Mouse (Mus musculus): Measurements from ENCODE around the gene Cux1. TPM values are rescaled to one million over a fixed set of nuclear protein-coding genes. Genes with fewer than 3 reads are reported as not detected.

Gene Cux1
- total RNA-seq, 1 experiment from 2014 or later = 172 TPM

- ATAC-seq (replicated peaks in 1 of 2; ENCODE audit: insufficient read depth in 1 of 2, low FRiP score in 2 of 2, low TSS enrichment in 1 of 2, low read depth in 1 of 2, poor library complexity in 2 of 2, severe bottlenecking in 2 of 2) = no peak
These were observed 15.2 kb downstream of the Cux1 start for GRCm38 (mm10) chr5:136552093-136552492.

GRCm38 (mm10) chr5:136551571-136551970 lies 15.7 kb downstream of the Cux1 start:
- no peak for ATAC-seq (replicated peaks in 1 of 2; ENCODE audit: insufficient read depth in 1 of 2, low FRiP score in 2 of 2, low TSS enrichment in 1 of 2, low read depth in 1 of 2, poor library complexity in 2 of 2, severe bottlenecking in 2 of 2)

GRCm38 (mm10) chr5:136550726-136551125 lies 16.6 kb downstream of the Cux1 start:
- no peak for ATAC-seq (replicated peaks in 1 of 2; ENCODE audit: insufficient read depth in 1 of 2, low FRiP score in 2 of 2, low TSS enrichment in 1 of 2, low read depth in 1 of 2, poor library complexity in 2 of 2, severe bottlenecking in 2 of 2)

DNA sequence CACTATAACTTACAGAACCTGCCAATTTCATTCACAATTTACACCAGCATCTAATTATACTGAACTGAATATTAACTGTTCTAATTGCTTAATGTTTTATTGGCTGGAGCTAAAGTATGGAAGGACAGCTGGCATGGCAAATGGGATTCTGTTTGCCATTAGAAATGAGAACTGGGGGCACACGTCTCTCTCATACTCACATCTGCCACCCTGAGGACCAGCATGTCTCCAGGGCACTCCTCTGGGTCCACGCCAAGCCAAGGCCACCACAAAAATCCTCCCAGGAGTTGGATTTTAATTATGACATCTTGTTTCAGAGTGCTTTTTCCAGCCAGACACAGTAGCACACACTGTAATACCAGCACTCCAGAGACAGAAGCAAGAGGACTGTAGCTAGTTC lies 18.5 kb downstream of the Cux1 start:
- ATAC-seq (replicated peaks in 1 of 2; ENCODE audit: insufficient read depth in 1 of 2, low FRiP score in 2 of 2, low TSS enrichment in 1 of 2, low read depth in 1 of 2, poor library complexity in 2 of 2, severe bottlenecking in 2 of 2) = no peak

DNA sequence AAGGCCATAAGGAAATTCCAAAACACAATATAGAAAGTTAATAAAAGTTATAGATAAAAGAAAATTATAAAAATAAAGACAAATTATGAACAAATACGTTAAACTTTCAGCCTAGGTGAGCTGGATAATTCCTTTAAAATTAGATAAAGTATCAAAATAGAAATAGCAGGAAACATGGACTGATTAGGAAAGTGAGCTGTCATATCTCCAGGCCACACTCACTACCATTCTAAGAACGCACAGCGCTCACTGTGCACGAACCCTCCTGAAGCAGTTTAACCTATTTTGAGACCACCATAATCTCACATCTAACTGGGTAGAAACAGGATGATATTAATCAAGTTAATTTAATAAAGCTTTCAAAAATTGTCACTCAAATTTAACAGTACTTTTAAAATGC lies 22.2 kb downstream of the Cux1 start:
- ATAC-seq (replicated peaks in 1 of 2; ENCODE audit: insufficient read depth in 1 of 2, low FRiP score in 2 of 2, low TSS enrichment in 1 of 2, low read depth in 1 of 2, poor library complexity in 2 of 2, severe bottlenecking in 2 of 2) = no peak

GRCm38 (mm10) chr5:136543171-136543570 lies 24.1 kb downstream of the Cux1 start:
- no peak for ATAC-seq (replicated peaks in 1 of 2; ENCODE audit: insufficient read depth in 1 of 2, low FRiP score in 2 of 2, low TSS enrichment in 1 of 2, low read depth in 1 of 2, poor library complexity in 2 of 2, severe bottlenecking in 2 of 2)

- no peak for ATAC-seq (replicated peaks in 1 of 2; ENCODE audit: insufficient read depth in 1 of 2, low FRiP score in 2 of 2, low TSS enrichment in 1 of 2, low read depth in 1 of 2, poor library complexity in 2 of 2, severe bottlenecking in 2 of 2)
These were observed 26.3 kb downstream of the Cux1 start for GRCm38 (mm10) chr5:136540952-136541351.

GRCm38 (mm10) chr5:136540055-136540838 lies 27.0 kb downstream of the Cux1 start:
- ATAC-seq (replicated peaks in 1 of 2; ENCODE audit: insufficient read depth in 1 of 2, low FRiP score in 2 of 2, low TSS enrichment in 1 of 2, low read depth in 1 of 2, poor library complexity in 2 of 2, severe bottlenecking in 2 of 2) = no peak

GRCm38 (mm10) chr5:136536753-136537152 lies 30.5 kb downstream of the Cux1 start:
- peak; percentile 31 to 43; a peak in 2 of 4 replicates for ATAC-seq (replicated peaks in 1 of 2; ENCODE audit: insufficient read depth in 1 of 2, low FRiP score in 2 of 2, low TSS enrichment in 1 of 2, low read depth in 1 of 2, poor library complexity in 2 of 2, severe bottlenecking in 2 of 2)

GRCm38 (mm10) chr5:136535976-136536725 lies 31.1 kb downstream of the Cux1 start:
- peak in 1 of 2 experiments; percentile 21; a peak in 1 of 4 replicates for ATAC-seq (replicated peaks in 1 of 2; ENCODE audit: insufficient read depth in 1 of 2, low FRiP score in 2 of 2, low TSS enrichment in 1 of 2, low read depth in 1 of 2, poor library complexity in 2 of 2, severe bottlenecking in 2 of 2)

DNA sequence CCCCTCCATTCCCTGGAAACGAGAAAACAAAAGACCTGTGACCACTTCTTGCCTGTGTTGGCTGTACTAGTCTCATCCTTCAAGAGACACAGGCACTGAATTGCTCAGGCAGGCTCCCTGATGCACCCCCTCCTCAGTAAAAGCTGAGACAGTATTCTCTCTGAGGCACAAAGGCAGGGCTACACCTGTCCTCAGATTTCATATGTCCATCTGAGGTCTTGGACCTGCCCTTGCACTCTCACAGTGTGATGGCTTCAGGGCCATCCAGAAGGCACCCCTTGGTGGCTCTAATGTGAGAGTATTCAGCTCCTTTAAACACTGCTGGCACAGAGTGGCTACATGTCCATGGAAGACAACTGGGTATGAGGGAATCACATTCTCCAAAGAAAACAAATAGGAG lies 32.1 kb downstream of the Cux1 start:
- no peak for ATAC-seq (replicated peaks in 1 of 2; ENCODE audit: insufficient read depth in 1 of 2, low FRiP score in 2 of 2, low TSS enrichment in 1 of 2, low read depth in 1 of 2, poor library complexity in 2 of 2, severe bottlenecking in 2 of 2)

- ATAC-seq (replicated peaks in 1 of 2; ENCODE audit: insufficient read depth in 1 of 2, low FRiP score in 2 of 2, low TSS enrichment in 1 of 2, low read depth in 1 of 2, poor library complexity in 2 of 2, severe bottlenecking in 2 of 2) = no peak
These were observed 33.7 kb downstream of the Cux1 start for GRCm38 (mm10) chr5:136533371-136534276.

DNA sequence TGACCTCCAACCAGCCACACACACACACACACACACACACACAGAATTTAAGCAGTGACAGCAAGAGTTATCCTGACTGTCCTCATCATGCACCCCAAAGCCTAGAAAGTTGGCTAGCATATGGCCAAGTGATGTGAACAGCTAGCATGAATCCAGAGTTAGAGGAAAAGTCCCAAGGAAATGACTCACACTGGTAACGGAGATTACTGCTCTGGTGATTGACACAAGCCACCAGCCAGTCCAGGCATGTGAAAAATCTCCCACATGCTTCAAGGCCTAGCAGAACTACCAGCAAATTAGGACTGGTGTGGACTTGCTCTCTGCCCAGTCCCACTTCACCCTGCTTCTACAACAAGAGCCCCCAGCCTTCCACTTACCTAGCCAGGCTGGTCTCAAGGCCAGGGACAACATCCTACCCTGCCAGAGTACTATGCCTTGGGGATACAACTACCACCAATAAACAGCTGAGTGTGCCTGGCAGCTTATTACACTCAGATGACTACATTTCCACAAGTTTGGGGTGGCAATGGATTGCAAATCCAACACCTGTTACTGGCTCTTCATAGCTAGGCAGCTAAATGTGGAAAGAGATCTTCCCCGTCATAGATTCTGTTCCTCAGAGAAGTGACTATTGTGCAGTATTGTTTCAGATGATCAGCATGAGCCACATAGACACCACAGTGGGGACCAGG lies 35.5 kb downstream of the Cux1 start:
- ATAC-seq (replicated peaks in 1 of 2; ENCODE audit: insufficient read depth in 1 of 2, low FRiP score in 2 of 2, low TSS enrichment in 1 of 2, low read depth in 1 of 2, poor library complexity in 2 of 2, severe bottlenecking in 2 of 2) = no peak

- ATAC-seq (replicated peaks in 1 of 2; ENCODE audit: insufficient read depth in 1 of 2, low FRiP score in 2 of 2, low TSS enrichment in 1 of 2, low read depth in 1 of 2, poor library complexity in 2 of 2, severe bottlenecking in 2 of 2) = no peak
These were observed 36.4 kb downstream of the Cux1 start for GRCm38 (mm10) chr5:136530931-136531330.

GRCm38 (mm10) chr5:136529165-136529564 lies 38.1 kb downstream of the Cux1 start:
- ATAC-seq (replicated peaks in 1 of 2; ENCODE audit: insufficient read depth in 1 of 2, low FRiP score in 2 of 2, low TSS enrichment in 1 of 2, low read depth in 1 of 2, poor library complexity in 2 of 2, severe bottlenecking in 2 of 2) = no peak

- no peak for ATAC-seq (replicated peaks in 1 of 2; ENCODE audit: insufficient read depth in 1 of 2, low FRiP score in 2 of 2, low TSS enrichment in 1 of 2, low read depth in 1 of 2, poor library complexity in 2 of 2, severe bottlenecking in 2 of 2)
These were observed 39.4 kb downstream of the Cux1 start for GRCm38 (mm10) chr5:136527871-136528270.

DNA sequence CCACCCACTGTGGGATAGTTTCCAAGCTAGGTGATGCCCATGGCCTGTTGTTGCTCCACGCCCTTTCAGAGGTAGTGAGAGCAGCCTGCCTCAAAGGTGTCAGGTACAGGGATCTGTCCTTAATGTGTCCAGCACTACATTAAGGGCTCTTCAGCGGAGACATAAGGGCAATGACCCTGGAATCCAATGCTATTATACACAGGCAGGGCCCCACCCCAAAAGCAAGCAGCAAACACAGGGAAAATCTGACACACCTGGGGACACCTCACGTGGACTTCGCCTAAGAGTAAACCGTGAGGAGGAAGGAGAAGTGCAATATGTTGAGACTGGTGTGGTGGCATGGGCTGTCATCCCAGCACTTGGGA lies 40.8 kb downstream of the Cux1 start:
- ATAC-seq (replicated peaks in 1 of 2; ENCODE audit: insufficient read depth in 1 of 2, low FRiP score in 2 of 2, low TSS enrichment in 1 of 2, low read depth in 1 of 2, poor library complexity in 2 of 2, severe bottlenecking in 2 of 2) = no peak
